Mouse (Mus musculus) testis, adult 2 months (tissue): ENCODE results near the gene Jchain.

Source experiments
- CTCF ChIP-seq: fragments of 200-500 bp; IDR thresholded peaks from 2 replicates; pipeline ENCODE4 v1.5.1; 2012; ENCODE audit warnings: low read depth, mild to moderate bottlenecking, inconsistent platforms, low read length, moderate library complexity; ENCODE audit not compliant: control insufficient read depth, insufficient read depth, insufficient replicate concordance
- POLR2A ChIP-seq: fragments of 200-500 bp; IDR thresholded peaks from 2 replicates; pipeline ENCODE4 v1.6.1; 2012; ENCODE audit warnings: low read depth, mild to moderate bottlenecking, inconsistent platforms, low read length, moderate library complexity; ENCODE audit not compliant: control insufficient read depth

- no peak for TF ChIP-seq POLR2A
- TF ChIP-seq CTCF = no peak
Measured at GRCm38 (mm10) chr5:88540845-88541244, 13.2 kb upstream of the Jchain start.
